Mouse (Mus musculus): Measurements from ENCODE around the gene Cyp2c54. TPM values are rescaled to one million over a fixed set of nuclear protein-coding genes. Genes with fewer than 3 reads are reported as not detected.

Gene Cyp2c54
- polyA plus RNA-seq (2012; rRNA removed): not detected in 2 replicates

GRCm38 (mm10) chr19:40073701-40074100, at the start of gene Cyp2c54:
Cyp2c54 (minus strand) TSS chr19:40073827.

GRCm38 (mm10) chr19:40089421-40089820, 15.8 kb upstream of the Cyp2c54 start, which contains the start of gene Cyp2c50:
Cyp2c50 (plus strand) TSS chr19:40089688.

GRCm38 (mm10) chr19:39992140-39992539, 81.5 kb downstream of the Cyp2c54 start, which contains the start of gene Cyp2c37:
Cyp2c37 (plus strand) TSS chr19:39992424.

Other genes starting within 250 kb of the Cyp2c54 start
- not detected in 2 replicates for gene Cyp2c69, start 187.0 kb downstream of the Cyp2c54 start, polyA plus RNA-seq (2012; rRNA removed)
- not detected in 2 replicates for gene Cyp2c37, start 81.4 kb downstream of the Cyp2c54 start, polyA plus RNA-seq (2012; rRNA removed)
- gene Cyp2c50, start 15.9 kb upstream of the Cyp2c54 start, polyA plus RNA-seq (2012; rRNA removed): not detected in 2 replicates
- gene Cyp2c70, start 113.5 kb upstream of the Cyp2c54 start, polyA plus RNA-seq (2012; rRNA removed): 0.12 and 0.22 TPM in 2 replicates
- gene Pdlim1, start 198.0 kb upstream of the Cyp2c54 start, polyA plus RNA-seq (2012; rRNA removed): 42.6 and 47.9 TPM in 2 replicates

Measured in central nervous system, embryonic 11.5 days (tissue).